In genomic region chr1:192192710-192193109, GRCm38 (mm10) we compare ENCODE assay signal across 23 mouse cellular contexts. TPM values are rescaled to one million over a fixed set of nuclear protein-coding genes. Genes with fewer than 3 reads are reported as not detected.
A peak's percentile ranks its signal among the peaks of the same experiment; 100 is the strongest.
DNase-seq lines count a peak whose midpoint lies in the region; ATAC-seq lines count a peak whose summit lies in the region.
"Had no signal": no experiment of that assay in that cellular context is flagged by ENCODE, and none has a peak within 500 bp of the region (broad histone marks: within the 10 kb centered on the region; RNA-seq: fewer than 3 reads in every experiment).

No protein-coding gene starts in this region.

- no peak overlapping the region for H3K9ac ChIP-seq in hindbrain, embryonic 14.5 days
- H3K9ac ChIP-seq in neural tube, embryonic 15.5 days (replicated peaks), result no peak overlapping the region
- H3K9ac ChIP-seq: forebrain, embryonic 15.5 days; heart, embryonic 13.5 days; liver, embryonic 13.5 days had no signal

- no peak for ATAC-seq in hindbrain, embryonic 14.5 days (ENCODE audit: low FRiP score)
- no peak for ATAC-seq in neural tube, embryonic 15.5 days (ENCODE audit: low FRiP score)
- ATAC-seq: forebrain, embryonic 15.5 days; intestine, postnatal 0 days; Patski had no signal

- H3K36me3 ChIP-seq in hindbrain, embryonic 14.5 days (replicated peaks; ENCODE audit: control insufficient read depth, insufficient read depth), result no peaks in the 10 kb centered on the region
- H3K36me3 ChIP-seq in hindbrain, embryonic 10.5 days, result no peaks in the 10 kb centered on the region
- no peaks in the 10 kb centered on the region for H3K36me3 ChIP-seq in neural tube, embryonic 15.5 days
- H3K36me3 ChIP-seq: embryonic facial prominence, embryonic 10.5 days; forebrain, embryonic 15.5 days; heart, embryonic 13.5 days; liver, embryonic 13.5 days had no signal

- H3K27me3 ChIP-seq in hindbrain, embryonic 14.5 days (ENCODE audit: control insufficient read depth, insufficient read depth, low read length), result peaks cover 22% of the 10 kb centered on the region
- peaks cover 54% of the 10 kb centered on the region for H3K27me3 ChIP-seq in hindbrain, embryonic 10.5 days (ENCODE audit: insufficient read depth, poor library complexity, severe bottlenecking)
- peaks cover 17% of the 10 kb centered on the region for H3K27me3 ChIP-seq in neural tube, embryonic 15.5 days (replicated peaks)

- intact Hi-C loops in gastrocnemius, postnatal 14 days (cut with DNase I; ENCODE audit: low total_unique reads), result loop anchor here (5.0 kb wide), 2 partner anchors 405 to 520 kb away; no protein-coding TSS in a partner anchor

- H3K27ac ChIP-seq in hindbrain, embryonic 14.5 days, result no peak overlapping the region
- H3K27ac ChIP-seq in hindbrain, embryonic 10.5 days, result no peak overlapping the region
- H3K27ac ChIP-seq in neural tube, embryonic 15.5 days (replicated peaks), result no peak overlapping the region
- H3K27ac ChIP-seq: embryonic facial prominence, embryonic 10.5 days; forebrain, embryonic 15.5 days; heart, embryonic 13.5 days; kidney, postnatal 0 days; liver, embryonic 13.5 days; stomach, postnatal 0 days had no signal

- no peak overlapping the region for H3K4me3 ChIP-seq in hindbrain, embryonic 14.5 days (replicated peaks; ENCODE audit: low read length)
- H3K4me3 ChIP-seq in hindbrain, embryonic 10.5 days, result no peak overlapping the region
- H3K4me3 ChIP-seq in neural tube, embryonic 15.5 days (replicated peaks), result 0 out of 2 replicates have a peak overlapping the region, but pooled peaks have one; percentile 7
- H3K4me3 ChIP-seq: embryonic facial prominence, embryonic 10.5 days; erythroblast, embryonic 14.5 days; heart, embryonic 13.5 days; liver, embryonic 13.5 days; myocyte had no signal

- peak overlapping the region; percentile 90 for H3K4me2 ChIP-seq in hindbrain, embryonic 14.5 days (replicated peaks)
- peak overlapping the region; percentile 93 for H3K4me2 ChIP-seq in neural tube, embryonic 15.5 days
- H3K4me2 ChIP-seq: forebrain, embryonic 15.5 days; heart, embryonic 13.5 days; liver, embryonic 13.5 days had no signal

- DNase-seq in hindbrain, embryonic 14.5 days (ENCODE audit: low spot score), result no peak
- DNase-seq in hindbrain, embryonic 10.5 days (ENCODE audit: low spot score), result no peak
- peak; percentile 33 for DNase-seq in right cerebral cortex, adult 18-20 months
- no peak for DNase-seq in right cerebral cortex, postnatal 4 days
- peak; percentile 24 to 40 for DNase-seq in cerebellum, postnatal 36 days
- no peak for DNase-seq in gastrocnemius, postnatal 14 days
- DNase-seq in urinary bladder, adult 2 months (ENCODE audit: low spot score), result no peak
- DNase-seq: heart, postnatal 4 days; liver, embryonic 13.5 days; lung, postnatal 10 days; thymus, postnatal 14 days had no signal

- WGBS in hindbrain, embryonic 14.5 days, result 70% methylated on average over 9 of the region's 9 CpGs
- WGBS in hindbrain, embryonic 10.5 days, result 77% methylated on average over 9 of the region's 9 CpGs
- WGBS in neural tube, embryonic 15.5 days, result 65% methylated on average over 9 of the region's 9 CpGs

- no peaks in the 10 kb centered on the region for H3K9me3 ChIP-seq in hindbrain, embryonic 14.5 days (ENCODE audit: control insufficient read depth, low read length)
- H3K9me3 ChIP-seq in hindbrain, embryonic 10.5 days, result no peaks in the 10 kb centered on the region
- H3K9me3 ChIP-seq in neural tube, embryonic 15.5 days (replicated peaks), result no peaks in the 10 kb centered on the region
- H3K9me3 ChIP-seq: embryonic facial prominence, embryonic 10.5 days; forebrain, embryonic 15.5 days; heart, embryonic 13.5 days; liver, embryonic 13.5 days had no signal

- H3K4me1 ChIP-seq in hindbrain, embryonic 14.5 days (replicated peaks; ENCODE audit: control insufficient read depth, insufficient read depth, low read length), result no peaks in the 10 kb centered on the region; the same call in 1 of the 2 replicates
- peaks cover 12% of the 10 kb centered on the region for H3K4me1 ChIP-seq in hindbrain, embryonic 10.5 days (replicated peaks)
- peaks cover 27% of the 10 kb centered on the region for H3K4me1 ChIP-seq in neural tube, embryonic 15.5 days

RNA-seq across cellular contexts. Expression of gene Kcnh1, which starts 2.1 kb away (rescaled TPM):
- 2.8 and 3.7 TPM in 2 replicates for polyA plus RNA-seq in hindbrain, embryonic 14.5 days (2014; fragmentation: Nextera tagmentation; extraction: Ambion mirVana)
- 0.84 and 1.4 TPM in 2 replicates for polyA plus RNA-seq in hindbrain, embryonic 10.5 days (2016; fragmentation: Nextera tagmentation; extraction: Ambion mirVana)
- 4.4 and 4.6 TPM in 2 replicates for polyA plus RNA-seq in neural tube, embryonic 15.5 days (2015; fragmentation: Nextera tagmentation; extraction: Ambion mirVana)
- total RNA-seq in gastrocnemius, postnatal 14 days (2021), result under 1 TPM; 0.04 to 0.07 TPM
- 1.2 and 1.9 TPM in 2 replicates for polyA plus RNA-seq in urinary bladder, adult 2 months (2012; rRNA removed)
- total RNA-seq: granulocyte monocyte progenitor cell, adult 5-6 weeks; megakaryocyte, adult 5-6 weeks had no signal
- polyA plus RNA-seq: erythroblast, embryonic 14.5 days had no signal

RNA-seq across cellular contexts. Expression of gene Rcor3, which starts 54.8 kb away (rescaled TPM):
- 36.9 and 40.2 TPM in 2 replicates for polyA plus RNA-seq in hindbrain, embryonic 14.5 days (2014; fragmentation: Nextera tagmentation; extraction: Ambion mirVana)
- polyA plus RNA-seq in hindbrain, embryonic 10.5 days (2016; fragmentation: Nextera tagmentation; extraction: Ambion mirVana), result 14.3 and 15.1 TPM in 2 replicates
- 36.0 and 38.3 TPM in 2 replicates for polyA plus RNA-seq in neural tube, embryonic 15.5 days (2015; fragmentation: Nextera tagmentation; extraction: Ambion mirVana)
- 10 to 100 TPM; 17.5 to 19.8 TPM for total RNA-seq in gastrocnemius, postnatal 14 days (2021)
- polyA plus RNA-seq in urinary bladder, adult 2 months (2012; rRNA removed), result 32.0 and 34.2 TPM in 2 replicates

Comparison
In these comparisons a context has a peak if more than half of its experiments do, and no peak if none do; other contexts are left out.
1. DNase-seq: peak in right cerebral cortex, adult 18-20 months (single experiment) and cerebellum, postnatal 36 days (2 of 2); none in hindbrain, embryonic 14.5 days (single experiment), hindbrain, embryonic 10.5 days (single experiment), right cerebral cortex, postnatal 4 days (single experiment), gastrocnemius, postnatal 14 days (single experiment) and urinary bladder, adult 2 months (single experiment).